Mouse (Mus musculus) R1 (cell line): ENCODE results near the gene Emcn.

ENCODE experiments used
- DNase-seq: peaks from one replicate; pipeline ENCODE4 v3.0.0-alpha.2; 2018; ENCODE audit warnings: low read depth, low spot score

The Emcn gene

GRCm38 (mm10) chr3:137415451-137416086, 74.7 kb downstream of the Emcn start:
- DNase-seq: no peak

GRCm38 (mm10) chr3:137418636-137419035, 77.8 kb downstream of the Emcn start:
- no peak for DNase-seq

GRCm38 (mm10) chr3:137429516-137429915, 88.6 kb downstream of the Emcn start:
- DNase-seq: no peak

GRCm38 (mm10) chr3:137464902-137465629, 124.2 kb downstream of the Emcn start:
- no peak for DNase-seq

- no peak for DNase-seq
Observed at GRCm38 (mm10) chr3:137465953-137466352, 125.1 kb downstream of the Emcn start.

- no peak for DNase-seq
Observed at GRCm38 (mm10) chr3:137466766-137467165, 125.9 kb downstream of the Emcn start.

GRCm38 (mm10) chr3:137467386-137467785, 126.5 kb downstream of the Emcn start:
- no peak for DNase-seq

- DNase-seq: no peak
Observed at GRCm38 (mm10) chr3:137472145-137472544, 131.3 kb downstream of the Emcn start.

GRCm38 (mm10) chr3:137479761-137480339, 139.0 kb downstream of the Emcn start:
- no peak for DNase-seq

- no peak for DNase-seq
Observed at GRCm38 (mm10) chr3:137481157-137481556, 140.3 kb downstream of the Emcn start.
